Mouse (Mus musculus) thymus, postnatal 14 days (tissue): Measurements from ENCODE around the gene Orm3.

Experiments
- DNase-seq: peaks from one replicate; pipeline ENCODE4 v3.0.0; 2021

Orm3 gene

DNA sequence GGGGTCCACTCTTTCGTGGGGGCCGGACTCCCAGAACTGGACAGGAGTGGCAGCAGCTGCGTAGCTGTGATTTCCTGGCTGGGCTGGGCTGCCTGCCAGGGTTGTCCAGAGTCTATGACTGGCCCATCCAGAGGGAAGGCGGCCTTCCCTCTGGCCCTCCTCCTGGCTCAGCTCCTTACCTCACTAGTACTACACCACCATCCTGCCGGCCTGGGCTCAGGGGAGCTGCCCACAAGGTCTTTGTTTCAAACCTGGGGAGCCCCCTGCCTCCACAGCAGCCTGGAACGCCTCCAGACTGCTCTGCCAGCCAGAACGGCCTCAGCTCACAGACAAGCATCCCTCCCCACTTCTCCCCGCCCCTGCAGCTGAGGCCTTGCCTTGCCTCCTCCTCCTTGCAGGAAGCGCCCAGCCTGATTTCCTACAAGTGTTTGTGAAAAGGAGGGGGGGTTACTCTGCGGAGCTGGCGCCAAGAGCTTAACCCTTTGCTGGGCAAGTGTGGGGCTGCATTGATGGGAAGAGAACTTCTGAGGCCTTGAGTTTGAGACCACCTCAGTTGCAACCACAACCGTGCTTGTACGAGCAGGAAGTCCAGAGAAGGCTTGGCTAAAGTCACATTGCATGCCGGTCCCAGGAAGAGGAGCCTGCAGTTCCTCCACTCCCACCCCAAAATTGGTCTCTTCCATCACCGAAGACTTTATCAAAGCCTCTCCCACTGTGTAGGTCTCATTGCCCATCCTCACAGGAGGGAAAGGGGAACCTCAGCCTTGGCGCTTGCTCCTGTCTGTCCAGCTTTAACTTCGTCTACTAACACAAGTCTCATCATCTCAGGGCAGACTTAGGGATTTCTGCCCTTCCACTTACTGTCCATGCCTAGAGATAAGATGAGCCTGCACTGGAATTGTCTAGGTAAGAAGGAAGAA, 47.3 kb downstream of the Orm3 start, which contains the start of gene Akna:
Akna (minus strand) TSS at position 315 of the 920 bp plus-strand sequence.
- peak; percentile 89 for DNase-seq

DNA sequence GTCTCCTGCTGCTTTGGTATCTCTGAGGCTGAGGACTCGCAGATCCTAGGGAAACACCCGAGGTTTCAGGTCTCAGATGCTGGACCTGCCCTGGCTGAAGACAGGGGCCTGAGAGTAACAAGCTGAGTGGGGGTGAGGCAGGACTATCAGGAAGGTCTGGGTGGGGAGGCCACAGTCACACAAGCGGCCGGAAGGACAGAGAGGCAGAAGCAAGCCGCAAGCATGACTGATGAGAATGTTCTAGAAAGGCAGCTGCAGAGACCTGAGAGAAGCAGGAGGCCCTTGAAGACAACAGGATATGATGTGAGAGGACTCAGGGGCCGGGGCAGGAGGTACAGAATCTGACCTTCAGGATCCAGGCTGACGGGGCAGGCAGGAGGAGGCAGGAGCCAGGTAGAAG, 48.2 kb downstream of the Orm3 start:
- peak; percentile 76 for DNase-seq

DNA sequence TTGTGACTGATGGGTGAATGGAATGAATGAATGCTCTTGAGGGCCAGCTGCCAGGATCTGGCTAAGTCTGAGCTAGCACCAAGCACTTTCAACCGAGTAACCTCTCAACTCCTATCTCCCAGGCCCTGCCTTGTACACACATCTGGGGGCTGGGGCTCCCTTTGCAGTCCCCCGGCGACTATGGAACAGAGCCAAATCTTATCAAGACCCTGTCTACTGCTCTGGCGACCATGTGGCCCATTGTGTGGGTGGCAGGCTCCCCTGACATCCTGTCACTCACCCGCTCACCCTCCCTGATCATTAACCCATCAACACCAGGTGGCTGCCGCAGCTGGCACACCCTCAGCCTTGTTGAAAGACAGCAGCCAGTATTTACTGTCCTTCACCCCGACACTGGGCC, 49.1 kb downstream of the Orm3 start:
- DNase-seq: peak; percentile 75

DNA sequence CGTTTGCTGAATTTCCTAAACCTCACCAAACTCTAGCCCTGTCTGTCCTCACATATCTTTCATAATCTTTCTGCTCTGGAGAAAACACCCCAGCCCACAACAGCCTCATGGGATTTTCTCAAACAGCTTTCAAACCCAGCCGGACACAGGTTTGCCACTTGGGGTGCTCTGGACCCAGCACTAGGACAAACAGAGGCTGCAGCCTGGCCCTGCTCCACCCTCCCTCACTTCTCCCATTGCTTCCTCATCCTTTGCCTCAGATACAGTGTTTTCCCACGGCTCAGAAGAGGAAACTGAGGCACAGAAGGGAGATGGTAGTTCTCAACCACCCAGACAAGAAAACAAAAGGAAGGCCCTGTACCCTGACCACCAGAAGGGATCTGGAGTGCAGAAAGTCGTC, 49.7 kb downstream of the Orm3 start:
- DNase-seq: peak; percentile 20

DNA sequence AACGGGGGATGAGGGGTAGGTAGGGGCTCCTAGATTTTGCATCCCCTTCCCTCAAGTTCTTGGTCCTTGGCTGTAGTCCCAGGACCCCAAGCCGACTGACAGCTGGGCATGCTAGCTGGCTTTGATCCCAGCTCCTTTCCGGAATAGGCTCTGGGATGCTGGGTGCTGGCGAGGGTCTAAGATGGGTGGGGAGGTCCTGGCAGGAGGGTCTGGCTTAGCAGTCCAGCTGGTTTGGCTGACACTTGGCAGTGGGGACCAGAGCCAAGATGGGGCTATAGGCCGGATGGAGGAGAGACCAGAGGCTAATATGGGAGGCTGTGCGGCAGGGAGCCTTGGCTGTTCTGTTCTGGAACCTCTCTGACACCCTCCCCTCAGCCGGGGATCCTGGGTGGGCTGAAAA, 52.3 kb downstream of the Orm3 start:
- DNase-seq: no peak

DNA sequence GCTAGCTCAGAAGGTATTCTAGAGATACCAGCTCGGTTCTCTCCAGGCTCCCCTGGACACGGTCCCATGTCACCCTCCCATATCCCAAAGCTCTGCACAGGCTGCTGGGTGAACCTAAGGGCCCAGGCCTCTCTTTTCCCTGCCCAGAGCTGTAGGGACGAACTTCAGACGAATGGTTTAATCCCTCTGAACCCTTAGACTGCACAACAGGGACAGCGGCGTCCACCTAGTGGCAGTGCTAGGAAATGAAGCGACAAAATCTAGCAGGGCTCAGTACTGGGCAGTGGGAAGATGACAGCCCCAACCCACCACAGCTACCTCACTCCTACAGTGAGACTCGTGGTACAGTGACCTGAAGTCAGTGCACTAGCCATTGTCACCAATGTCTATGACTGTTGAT, 52.7 kb downstream of the Orm3 start:
- DNase-seq: peak; percentile 75
